Mouse (Mus musculus): ENCODE results near the gene Mterf4. TPM values are rescaled to one million over a fixed set of nuclear protein-coding genes. Genes with fewer than 3 reads are reported as not detected.
"Not testable (repeated sequence)": the region's sequence is repeated elsewhere in the genome, so short reads cannot be mapped to it uniquely, and the experiment has no call there.

Mterf4 gene
- polyA plus RNA-seq, 1 experiment = 16.0 TPM

DNA sequence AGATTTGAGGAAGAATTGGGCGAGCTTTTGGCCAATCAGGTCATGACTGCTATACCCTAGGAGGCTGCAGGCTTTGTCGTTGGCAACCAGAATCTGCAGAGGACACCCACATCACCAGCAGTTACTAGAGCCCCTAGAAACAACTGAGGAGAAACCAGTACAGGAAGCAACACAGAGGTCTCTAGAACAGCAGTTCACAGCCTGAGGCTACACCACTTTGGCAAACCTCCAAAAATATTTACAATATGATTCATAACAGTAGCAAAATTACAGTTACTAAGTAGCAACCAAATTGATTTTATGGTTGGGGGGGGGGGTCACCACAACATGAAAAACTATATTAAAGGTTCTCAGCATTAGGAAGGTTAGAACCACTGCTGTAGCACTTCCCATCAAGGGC lies 28.9 kb upstream of the Mterf4 start:
- TF ChIP-seq CTCF (conservative IDR thresholded peaks at IDR 0.05; ENCODE audit: insufficient read depth, insufficient read length, low read depth, low read length) (no peak), POLR2A (IDR thresholded peaks at IDR 0.05; ENCODE audit: low read depth, low read length) (no peak)
- H3K4me3 ChIP-seq (ENCODE audit: insufficient read depth, low read depth, low read length) = no peak overlapping the region
- 87% methylated on average over 2 of the region's 2 CpGs for WGBS
- no peak overlapping the region for H3K27ac ChIP-seq (ENCODE audit: insufficient read depth, low read depth, low read length)
- H3K27me3 ChIP-seq (replicated peaks; ENCODE audit: control insufficient read depth, insufficient read depth, low read length) = no peaks in the 10 kb centered on the region
- H3K36me3 ChIP-seq (ENCODE audit: control insufficient read depth, insufficient read depth, low read length) = no peaks in the 10 kb centered on the region
- no peaks in the 10 kb centered on the region for H3K4me1 ChIP-seq (ENCODE audit: control insufficient read depth, insufficient read depth, low read length)
- no peak for DNase-seq

GRCm38 (mm10) chr1:93326446-93326845 lies 20.7 kb upstream of the Mterf4 start:
- Histone ChIP-seq H3K4me1 (ENCODE audit: control insufficient read depth, insufficient read depth, low read length) (no peaks in the 10 kb centered on the region), H3K27ac (ENCODE audit: insufficient read depth, low read depth, low read length) (no peak overlapping the region), H3K36me3 (ENCODE audit: control insufficient read depth, insufficient read depth, low read length) (no peaks in the 10 kb centered on the region), H3K27me3 (replicated peaks; ENCODE audit: control insufficient read depth, insufficient read depth, low read length) (no peaks in the 10 kb centered on the region), H3K4me3 (ENCODE audit: insufficient read depth, low read depth, low read length) (no peak overlapping the region)
- WGBS = 66% methylated on average over 3 of the region's 3 CpGs
- TF ChIP-seq CTCF (conservative IDR thresholded peaks at IDR 0.05; ENCODE audit: insufficient read depth, insufficient read length, low read depth, low read length) (no peak), POLR2A (IDR thresholded peaks at IDR 0.05; ENCODE audit: low read depth, low read length) (no peak)
- no peak for DNase-seq

DNA sequence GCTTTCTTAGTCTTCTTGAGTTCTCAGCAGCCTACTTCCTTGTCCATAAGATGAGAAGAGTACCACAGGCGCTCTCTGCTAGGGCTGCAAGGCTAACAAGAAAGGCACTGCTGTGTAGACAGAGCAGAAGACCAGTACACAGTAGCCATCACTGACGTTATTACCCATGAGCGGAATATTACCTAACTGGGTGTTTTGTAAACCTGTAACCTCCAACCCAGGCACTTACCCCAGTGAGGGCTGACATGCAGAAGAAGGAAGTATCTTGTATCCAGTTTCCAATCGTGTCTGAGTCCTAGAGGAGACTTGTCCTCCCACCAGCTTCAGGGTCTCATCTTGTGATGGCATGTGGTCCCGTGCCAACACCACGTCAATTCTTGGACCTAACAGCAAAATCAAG lies 18.3 kb upstream of the Mterf4 start:
- WGBS = 90% methylated on average over 6 of the region's 6 CpGs
- no peak for TF ChIP-seq CTCF (conservative IDR thresholded peaks at IDR 0.05; ENCODE audit: insufficient read depth, insufficient read length, low read depth, low read length)
- no peak for TF ChIP-seq POLR2A (IDR thresholded peaks at IDR 0.05; ENCODE audit: low read depth, low read length)

DNA sequence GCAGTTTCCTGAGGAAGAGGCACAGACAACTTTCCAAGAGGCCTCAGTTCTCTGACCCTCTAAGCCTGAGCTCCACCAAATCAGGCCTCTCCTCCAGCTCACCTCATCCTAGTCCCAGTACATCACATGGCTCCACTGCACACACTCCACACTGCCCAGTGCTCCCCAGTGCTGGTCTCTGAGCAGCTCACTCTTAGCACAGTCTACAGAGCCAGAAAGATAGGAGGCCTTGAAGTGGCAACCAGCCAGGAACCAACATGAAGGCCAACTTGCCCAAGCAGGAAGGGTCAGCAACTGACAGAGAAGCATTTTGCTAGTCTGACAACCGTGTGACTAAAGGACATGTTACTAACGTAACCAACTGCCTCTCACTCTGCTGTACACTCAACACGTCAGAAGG lies 5.1 kb downstream of the Mterf4 start:
- Histone ChIP-seq H3K36me3 (ENCODE audit: control insufficient read depth, insufficient read depth, low read length) (no peaks in the 10 kb centered on the region; the same call in 1 of the 2 replicates), H3K4me1 (ENCODE audit: control insufficient read depth, insufficient read depth, low read length) (no peaks in the 10 kb centered on the region), H3K27me3 (replicated peaks; ENCODE audit: control insufficient read depth, insufficient read depth, low read length) (no peaks in the 10 kb centered on the region), H3K27ac (ENCODE audit: insufficient read depth, low read depth, low read length) (no peak overlapping the region), H3K4me3 (ENCODE audit: insufficient read depth, low read depth, low read length) (no peak overlapping the region)
- no peak for DNase-seq
- TF ChIP-seq CTCF (conservative IDR thresholded peaks at IDR 0.05; ENCODE audit: insufficient read depth, insufficient read length, low read depth, low read length) (no peak), POLR2A (IDR thresholded peaks at IDR 0.05; ENCODE audit: low read depth, low read length) (no peak)
- WGBS = 81% methylated on average over 3 of the region's 3 CpGs

More for the DNA sequence above, 18.3 kb upstream of the Mterf4 start:
- Histone ChIP-seq H3K4me1 (ENCODE audit: control insufficient read depth, insufficient read depth, low read length) (no peaks in the 10 kb centered on the region), H3K4me3 (ENCODE audit: insufficient read depth, low read depth, low read length) (no peak overlapping the region), H3K27me3 (replicated peaks; ENCODE audit: control insufficient read depth, insufficient read depth, low read length) (no peaks in the 10 kb centered on the region), H3K27ac (ENCODE audit: insufficient read depth, low read depth, low read length) (no peak overlapping the region), H3K36me3 (ENCODE audit: control insufficient read depth, insufficient read depth, low read length) (no peaks in the 10 kb centered on the region)
- no peak for DNase-seq

DNA sequence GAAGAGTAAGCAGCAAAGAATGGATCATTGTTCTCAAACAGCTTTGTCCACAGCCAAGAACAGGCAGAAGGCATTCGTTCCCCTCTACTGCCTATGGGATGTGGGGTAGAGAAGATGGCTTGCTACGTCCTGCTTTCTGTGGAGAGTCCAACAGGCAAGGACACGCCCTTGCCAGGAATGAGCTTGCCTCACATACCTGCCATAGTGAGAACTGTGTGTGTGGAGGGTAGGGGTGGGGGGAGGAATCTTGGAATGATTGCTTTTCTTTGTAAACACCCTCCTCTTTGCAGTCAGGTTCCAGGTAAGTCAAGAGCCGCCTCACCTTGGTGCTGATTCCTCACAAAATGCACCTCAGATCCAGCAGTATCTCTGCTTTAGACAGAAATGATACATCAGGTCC lies 5.9 kb downstream of the Mterf4 start:
- 83% methylated on average over 4 of the region's 4 CpGs for WGBS
- Histone ChIP-seq H3K36me3 (ENCODE audit: control insufficient read depth, insufficient read depth, low read length) (no peaks in the 10 kb centered on the region; the same call in 1 of the 2 replicates), H3K4me3 (ENCODE audit: insufficient read depth, low read depth, low read length) (no peak overlapping the region), H3K4me1 (ENCODE audit: control insufficient read depth, insufficient read depth, low read length) (no peaks in the 10 kb centered on the region), H3K27me3 (replicated peaks; ENCODE audit: control insufficient read depth, insufficient read depth, low read length) (no peaks in the 10 kb centered on the region), H3K27ac (ENCODE audit: insufficient read depth, low read depth, low read length) (no peak overlapping the region)
- DNase-seq = no peak
- TF ChIP-seq POLR2A (IDR thresholded peaks at IDR 0.05; ENCODE audit: low read depth, low read length) (no peak), CTCF (conservative IDR thresholded peaks at IDR 0.05; ENCODE audit: insufficient read depth, insufficient read length, low read depth, low read length) (no peak)

DNA sequence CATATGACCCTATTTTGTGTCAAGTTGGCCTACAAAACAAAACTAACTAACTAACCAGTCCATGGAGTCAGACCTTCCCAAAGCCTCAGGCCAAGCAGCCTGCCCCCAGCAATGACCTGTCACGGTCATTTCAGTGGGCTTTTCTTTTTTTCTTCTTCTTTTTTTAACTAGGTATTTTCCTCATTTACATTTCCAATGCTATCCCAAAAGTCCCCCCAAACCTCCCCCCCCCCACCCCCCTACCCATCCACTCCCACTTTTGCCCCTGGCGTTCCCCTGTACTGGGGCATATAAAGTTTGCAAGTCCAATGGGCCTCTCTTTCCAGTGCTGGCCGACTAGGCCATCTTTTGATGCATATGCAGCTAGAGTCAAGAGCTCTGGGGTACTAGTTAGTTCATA lies 11.2 kb downstream of the Mterf4 start:
- H3K36me3 ChIP-seq (ENCODE audit: control insufficient read depth, insufficient read depth, low read length); H3K27me3 ChIP-seq (replicated peaks; ENCODE audit: control insufficient read depth, insufficient read depth, low read length); H3K4me3 ChIP-seq (ENCODE audit: insufficient read depth, low read depth, low read length); H3K4me1 ChIP-seq (ENCODE audit: control insufficient read depth, insufficient read depth, low read length); DNase-seq; H3K27ac ChIP-seq (ENCODE audit: insufficient read depth, low read depth, low read length): not testable (repeated sequence)
- WGBS = 86% methylated on average over 3 of the region's 3 CpGs

DNA sequence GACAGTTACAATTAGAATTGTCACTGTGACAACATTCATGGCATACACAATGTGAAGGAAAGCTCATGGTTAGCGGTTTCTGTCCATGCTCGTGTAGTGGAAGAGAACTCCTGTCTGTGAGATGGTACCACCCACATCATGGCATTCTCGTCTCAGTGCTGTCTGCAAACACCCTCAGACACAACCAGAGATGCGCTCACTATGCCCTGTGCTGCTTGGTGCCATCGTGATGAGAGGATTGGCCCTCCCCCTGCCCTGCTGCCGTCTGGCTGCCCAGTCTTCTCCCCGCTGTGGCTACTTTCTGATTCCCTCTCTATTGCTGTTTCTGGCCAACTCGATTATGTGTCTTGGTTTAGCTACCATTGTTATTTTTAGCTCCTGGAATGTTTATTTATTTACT lies 13.7 kb downstream of the Mterf4 start:
- TF ChIP-seq CTCF (conservative IDR thresholded peaks at IDR 0.05; ENCODE audit: insufficient read depth, insufficient read length, low read depth, low read length) (no peak), POLR2A (IDR thresholded peaks at IDR 0.05; ENCODE audit: low read depth, low read length) (no peak)
- H3K4me3 ChIP-seq (ENCODE audit: insufficient read depth, low read depth, low read length) = no peak overlapping the region
- H3K27me3 ChIP-seq (replicated peaks; ENCODE audit: control insufficient read depth, insufficient read depth, low read length) = no peaks in the 10 kb centered on the region
- H3K27ac ChIP-seq (ENCODE audit: insufficient read depth, low read depth, low read length) = no peak overlapping the region
- H3K4me1 ChIP-seq (ENCODE audit: control insufficient read depth, insufficient read depth, low read length) = no peaks in the 10 kb centered on the region
- WGBS = 74% methylated on average over 8 of the region's 8 CpGs
- no peak for DNase-seq
- H3K36me3 ChIP-seq (ENCODE audit: control insufficient read depth, insufficient read depth, low read length) = no peaks in the 10 kb centered on the region

- TF ChIP-seq CTCF (conservative IDR thresholded peaks at IDR 0.05; ENCODE audit: insufficient read depth, insufficient read length, low read depth, low read length) (no peak), POLR2A (IDR thresholded peaks at IDR 0.05; ENCODE audit: low read depth, low read length) (no peak)
- Histone ChIP-seq H3K27ac (ENCODE audit: insufficient read depth, low read depth, low read length) (no peak overlapping the region), H3K27me3 (replicated peaks; ENCODE audit: control insufficient read depth, insufficient read depth, low read length) (no peaks in the 10 kb centered on the region), H3K4me1 (ENCODE audit: control insufficient read depth, insufficient read depth, low read length) (no peaks in the 10 kb centered on the region), H3K36me3 (ENCODE audit: control insufficient read depth, insufficient read depth, low read length) (no peaks in the 10 kb centered on the region), H3K4me3 (ENCODE audit: insufficient read depth, low read depth, low read length) (no peak overlapping the region)
- no peak for DNase-seq
- 93% methylated on average over 1 of the region's 1 CpGs for WGBS
Measured at GRCm38 (mm10) chr1:93291591-93291990, 14.1 kb downstream of the Mterf4 start.
